Mouse (Mus musculus): ENCODE data around the gene Ern1.
"Not testable (repeated sequence)": the region's sequence is repeated elsewhere in the genome, so short reads cannot be mapped to it uniquely, and the experiment has no call there.

Ern1 gene

GRCm38 (mm10) chr11:106437543-106437942 lies 50.1 kb downstream of the Ern1 start:
- DNase-seq (ENCODE audit: low spot score in 2 of 2) = no peak

DNA sequence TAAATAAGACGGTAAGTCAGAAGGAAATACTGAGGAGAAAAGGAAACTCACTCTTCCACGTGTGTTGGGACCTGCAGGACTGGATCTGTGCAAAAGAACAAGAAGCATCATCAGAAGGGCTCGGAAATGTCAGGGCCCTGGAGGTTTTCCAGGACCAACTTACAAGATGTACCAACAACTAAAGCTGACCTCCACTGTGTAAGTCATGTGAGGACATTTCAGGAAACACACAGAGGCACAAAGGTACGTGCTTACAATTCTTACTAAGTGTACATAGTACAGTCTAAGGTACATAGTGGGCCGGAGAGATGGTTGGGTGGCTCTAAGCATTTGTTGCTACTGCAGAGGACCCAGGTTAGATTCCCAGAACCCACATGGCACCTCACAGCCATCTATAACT lies 50.6 kb downstream of the Ern1 start:
- DNase-seq (ENCODE audit: low spot score in 2 of 2) = no peak

DNA sequence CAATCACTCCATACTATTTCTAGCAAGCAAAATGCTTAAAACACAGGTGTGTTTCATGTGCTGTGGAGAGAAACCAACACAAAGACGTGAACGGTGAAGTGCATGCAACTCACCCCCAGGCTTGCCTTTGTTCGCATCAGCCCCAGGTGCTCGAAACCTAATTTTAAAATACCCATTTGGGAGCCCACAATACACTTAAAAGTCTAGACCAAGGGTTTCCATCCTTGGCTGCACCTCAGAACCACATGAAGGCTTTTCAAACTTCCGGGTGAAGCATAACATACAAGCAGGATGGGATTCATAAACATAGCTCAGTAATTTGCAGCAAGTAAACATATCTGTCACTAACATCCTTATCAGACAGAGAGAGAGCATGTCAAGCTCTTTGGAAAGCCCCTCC lies 57.3 kb downstream of the Ern1 start:
- DNase-seq (ENCODE audit: low spot score in 2 of 2) = no peak

- DNase-seq (ENCODE audit: low spot score in 2 of 2) = no peak
Observed at GRCm38 (mm10) chr11:106429689-106430088, 58.0 kb downstream of the Ern1 start.

GRCm38 (mm10) chr11:106428556-106428955 lies 59.1 kb downstream of the Ern1 start:
- no peak for DNase-seq (ENCODE audit: low spot score in 2 of 2)

- DNase-seq (ENCODE audit: low spot score in 2 of 2) = no peak
Observed at GRCm38 (mm10) chr11:106428106-106428505, 59.5 kb downstream of the Ern1 start.

GRCm38 (mm10) chr11:106426447-106426846 lies 61.2 kb downstream of the Ern1 start:
- DNase-seq (ENCODE audit: low spot score in 2 of 2) = no peak

- no peak for DNase-seq (ENCODE audit: low spot score in 2 of 2)
Observed at GRCm38 (mm10) chr11:106425201-106425600, 62.5 kb downstream of the Ern1 start.

GRCm38 (mm10) chr11:106419262-106420102 lies 68.2 kb downstream of the Ern1 start:
- DNase-seq (ENCODE audit: low spot score in 2 of 2) = no peak

GRCm38 (mm10) chr11:106418622-106419196 lies 68.9 kb downstream of the Ern1 start:
- peak; percentile 54 to 65 for DNase-seq (ENCODE audit: low spot score in 2 of 2)

DNA sequence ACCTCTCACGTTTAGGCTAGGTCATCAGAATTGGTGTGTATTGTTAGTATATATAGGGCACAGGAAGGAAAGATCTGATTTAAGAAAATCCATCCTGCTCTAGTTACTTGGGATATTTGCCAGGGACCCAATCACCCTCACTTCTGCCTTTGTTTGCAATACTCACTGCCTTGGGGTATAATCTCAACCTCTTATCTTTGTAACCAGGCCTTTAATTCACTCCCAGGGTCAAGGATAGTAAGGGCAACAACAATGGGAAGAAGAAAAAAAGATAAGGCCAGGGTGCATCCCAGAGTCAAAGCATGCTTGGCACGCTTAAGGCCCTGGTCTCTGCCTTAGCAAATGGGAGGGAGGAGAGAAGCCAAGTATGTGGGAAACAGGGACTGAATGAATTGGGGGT lies 69.8 kb downstream of the Ern1 start:
- no peak for DNase-seq (ENCODE audit: low spot score in 2 of 2)

GRCm38 (mm10) chr11:106416331-106416730 lies 71.3 kb downstream of the Ern1 start:
- no peak for DNase-seq (ENCODE audit: low spot score in 2 of 2)

- no peak for DNase-seq (ENCODE audit: low spot score in 2 of 2)
Observed at GRCm38 (mm10) chr11:106412641-106413360, 74.9 kb downstream of the Ern1 start.

DNA sequence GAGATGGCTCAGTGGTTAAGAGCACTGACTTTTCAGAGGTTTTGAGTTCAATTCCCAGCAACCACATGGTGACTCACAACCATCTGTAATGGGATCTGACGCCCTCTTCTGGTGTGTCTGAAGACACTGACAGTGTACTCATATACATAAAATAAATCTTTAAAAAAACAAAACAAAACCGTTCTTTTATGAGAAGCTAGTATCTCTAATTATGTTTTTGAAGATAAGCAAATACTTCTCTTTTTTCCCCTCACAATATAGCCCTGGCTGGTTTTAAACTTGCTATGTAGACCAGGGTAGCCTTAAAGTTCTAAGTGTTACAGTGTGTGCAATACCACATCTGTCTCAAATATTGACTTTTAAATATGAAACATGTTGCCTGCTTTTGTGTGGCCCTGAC lies 76.5 kb downstream of the Ern1 start:
- DNase-seq (ENCODE audit: low spot score in 2 of 2) = no peak

GRCm38 (mm10) chr11:106410507-106410906 lies 77.1 kb downstream of the Ern1 start:
- no peak for DNase-seq (ENCODE audit: low spot score in 2 of 2)

DNA sequence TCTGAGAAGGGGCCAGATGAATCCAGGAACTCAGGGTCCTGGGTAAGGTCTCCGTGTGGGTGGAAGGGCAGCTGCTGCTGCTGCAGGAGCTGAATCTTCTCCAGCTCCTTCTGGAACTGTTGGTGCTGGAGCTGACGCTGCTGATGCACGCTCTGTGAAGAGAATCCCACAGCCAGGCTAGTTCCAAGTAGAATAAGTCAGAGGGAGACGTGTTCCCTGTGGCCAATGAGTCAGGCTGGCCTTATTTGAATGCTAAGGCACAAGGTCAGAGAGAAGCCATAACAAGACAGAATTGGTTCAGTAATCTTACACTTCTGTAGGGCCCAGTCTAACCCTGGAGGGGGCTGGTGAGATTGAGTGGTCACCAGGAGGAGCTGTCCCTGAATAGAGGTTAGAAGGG lies 77.6 kb downstream of the Ern1 start:
- no peak for DNase-seq (ENCODE audit: low spot score in 2 of 2)

- no peak for DNase-seq (ENCODE audit: low spot score in 2 of 2)
Observed at GRCm38 (mm10) chr11:106398481-106398880, 89.2 kb downstream of the Ern1 start.

DNA sequence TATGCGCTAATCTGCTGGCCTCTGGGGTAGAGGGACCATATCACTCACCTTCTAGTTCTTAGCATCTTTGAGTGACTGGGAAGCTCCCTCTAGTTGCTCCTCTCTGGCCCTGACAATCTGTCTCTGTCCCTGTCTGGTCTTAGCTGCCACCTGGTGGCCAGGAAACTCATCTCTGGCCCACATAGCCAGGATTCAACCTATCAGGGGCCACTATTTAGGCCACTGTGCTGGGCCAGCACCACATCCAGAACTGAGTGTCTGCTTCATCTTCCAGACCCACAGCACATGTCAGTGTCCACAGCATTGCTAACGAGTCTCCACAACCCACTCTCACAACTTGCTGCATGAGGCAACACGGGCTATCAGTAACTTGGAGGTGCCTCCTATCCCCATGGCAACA lies 90.0 kb downstream of the Ern1 start:
- no peak for DNase-seq (ENCODE audit: low spot score in 2 of 2)

DNA sequence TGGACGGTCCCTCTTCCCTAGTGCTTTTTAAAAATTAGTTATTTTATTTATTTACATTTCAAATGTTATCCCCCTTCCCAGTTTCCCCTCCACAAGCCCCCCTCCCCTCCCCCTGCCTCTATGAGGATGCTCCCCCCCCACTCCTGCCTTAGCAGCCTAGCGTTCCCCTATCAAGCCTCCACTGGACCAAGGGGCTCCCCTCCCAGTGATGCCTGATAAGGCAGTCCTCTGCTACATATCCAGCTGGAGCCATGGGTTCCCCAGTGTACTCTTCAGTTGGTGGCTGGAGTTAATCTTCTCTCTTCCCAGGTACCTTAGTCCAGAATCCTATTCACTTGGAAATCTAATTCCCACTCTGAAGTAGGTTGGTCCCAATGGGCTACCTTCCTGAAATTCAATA lies 93.6 kb downstream of the Ern1 start:
- not testable (repeated sequence) for DNase-seq (ENCODE audit: low spot score in 2 of 2)

GRCm38 (mm10) chr11:106393331-106393616 lies 94.4 kb downstream of the Ern1 start:
- DNase-seq (ENCODE audit: low spot score in 2 of 2) = no peak

DNA sequence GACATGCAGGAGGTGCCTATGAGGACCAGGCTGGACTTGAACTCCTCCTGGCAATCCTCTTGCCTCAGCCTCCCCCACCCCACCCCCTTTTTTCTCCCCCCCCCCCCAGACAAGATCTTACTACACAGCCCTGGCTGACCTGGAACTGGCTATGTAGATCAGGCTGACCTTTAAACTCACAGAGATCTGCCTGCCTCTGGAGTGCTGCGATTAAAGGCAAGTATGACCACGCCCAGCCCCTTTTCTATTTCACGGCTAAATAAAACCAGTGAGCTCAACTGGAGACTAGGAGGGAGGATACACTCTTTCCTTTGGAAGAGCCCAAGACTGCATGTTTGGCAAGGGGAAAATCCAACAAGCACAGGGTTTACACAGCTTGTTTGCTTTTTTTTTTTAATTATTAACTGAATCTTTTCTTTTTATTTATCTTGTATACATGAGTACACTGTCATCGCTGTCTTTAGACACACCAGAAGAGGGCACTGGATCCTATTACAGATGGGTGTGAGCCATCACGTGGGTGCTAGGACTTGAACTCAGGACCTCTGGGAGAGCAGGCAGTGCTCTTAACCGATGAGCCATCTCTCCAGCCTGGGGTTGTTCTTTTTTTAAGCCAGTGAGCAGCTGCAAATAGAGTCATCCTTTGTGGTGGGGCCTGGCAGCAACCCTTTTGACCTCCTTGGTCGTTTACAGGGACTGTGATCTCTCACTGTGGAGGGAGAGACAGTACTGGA lies 94.9 kb downstream of the Ern1 start:
- DNase-seq (ENCODE audit: low spot score in 2 of 2) = no peak

GRCm38 (mm10) chr11:106391546-106392188 lies 96.0 kb downstream of the Ern1 start:
- DNase-seq (ENCODE audit: low spot score in 2 of 2) = peak; percentile 34

Data from urinary bladder, adult 18-20 months (tissue).